Mouse (Mus musculus): ENCODE measurements around the gene Susd1. TPM values are rescaled to one million over a fixed set of nuclear protein-coding genes. Genes with fewer than 3 reads are reported as not detected.

Susd1 gene
- total and polyA plus RNA-seq, 3 experiments: 1.5 to 2.3 (median 1.6) TPM

- TF ChIP-seq CTCF (IDR thresholded peaks at IDR 0.05): no peak
- no peak for TF ChIP-seq POLR2A (IDR thresholded peaks at IDR 0.05; ENCODE audit: insufficient read depth, low read depth, low read length)
- TF ChIP-seq EP300 (IDR thresholded peaks at IDR 0.05; ENCODE audit: insufficient read depth, low read depth, low read length): no peak
- Histone ChIP-seq H3K4me3 (no peak overlapping the region), H3K9ac (ENCODE audit: low read depth, low read length) (no peak overlapping the region), H3K4me1 (ENCODE audit: control insufficient read depth, insufficient read depth, low read length) (peaks cover 16% of the 10 kb centered on the region), H3K79me2 (replicated peaks; ENCODE audit: control insufficient read depth, insufficient read depth, low read length) (no peaks in the 10 kb centered on the region), H3K36me3 (ENCODE audit: control insufficient read depth, insufficient read depth, low read length) (no peaks in the 10 kb centered on the region; the same call in none of the 2 replicates), H3K27me3 (ENCODE audit: control insufficient read depth, insufficient read depth, low read length) (no peaks in the 10 kb centered on the region), H3K27ac (no peak overlapping the region)
- DNase-seq: no peak
- 81% methylated on average over 7 of the region's 7 CpGs for WGBS
- intact Hi-C loops (cut with DNase I): no loop called here
Measured at GRCm38 (mm10) chr4:59328821-59329220, 109.6 kb downstream of the Susd1 start.

GRCm38 (mm10) chr4:59327986-59328385, 110.4 kb downstream of the Susd1 start:
- Histone ChIP-seq H3K4me1 (ENCODE audit: control insufficient read depth, insufficient read depth, low read length) (peaks cover 18% of the 10 kb centered on the region), H3K79me2 (replicated peaks; ENCODE audit: control insufficient read depth, insufficient read depth, low read length) (no peaks in the 10 kb centered on the region), H3K36me3 (ENCODE audit: control insufficient read depth, insufficient read depth, low read length) (no peaks in the 10 kb centered on the region; the same call in none of the 2 replicates), H3K27me3 (ENCODE audit: control insufficient read depth, insufficient read depth, low read length) (no peaks in the 10 kb centered on the region), H3K27ac (no peak overlapping the region), H3K9ac (ENCODE audit: low read depth, low read length) (no peak overlapping the region), H3K4me3 (no peak overlapping the region)
- TF ChIP-seq EP300 (IDR thresholded peaks at IDR 0.05; ENCODE audit: insufficient read depth, low read depth, low read length) (no peak), POLR2A (IDR thresholded peaks at IDR 0.05; ENCODE audit: insufficient read depth, low read depth, low read length) (no peak), CTCF (IDR thresholded peaks at IDR 0.05) (no peak)
- DNase-seq: no peak
- WGBS: 98% methylated on average over 5 of the region's 5 CpGs
- intact Hi-C loops (cut with DNase I): no loop called here

GRCm38 (mm10) chr4:59326031-59326760, 112.2 kb downstream of the Susd1 start:
- no peak for DNase-seq
- H3K27ac ChIP-seq: no peak overlapping the region
- H3K36me3 ChIP-seq (ENCODE audit: control insufficient read depth, insufficient read depth, low read length): no peaks in the 10 kb centered on the region
- H3K27me3 ChIP-seq (ENCODE audit: control insufficient read depth, insufficient read depth, low read length): no peaks in the 10 kb centered on the region
- H3K9ac ChIP-seq (ENCODE audit: low read depth, low read length): no peak overlapping the region
- no peaks in the 10 kb centered on the region for H3K79me2 ChIP-seq (replicated peaks; ENCODE audit: control insufficient read depth, insufficient read depth, low read length)
- H3K4me1 ChIP-seq (ENCODE audit: control insufficient read depth, insufficient read depth, low read length): peaks cover 14% of the 10 kb centered on the region
- 79% methylated on average over 6 of the region's 6 CpGs for WGBS
- no peak overlapping the region for H3K4me3 ChIP-seq
- TF ChIP-seq EP300 (IDR thresholded peaks at IDR 0.05; ENCODE audit: insufficient read depth, low read depth, low read length): no peak
- no peak for TF ChIP-seq CTCF (IDR thresholded peaks at IDR 0.05)
- no peak for TF ChIP-seq POLR2A (IDR thresholded peaks at IDR 0.05; ENCODE audit: insufficient read depth, low read depth, low read length)
- intact Hi-C loops (cut with DNase I): no loop called here

- no peak overlapping the region for H3K4me3 ChIP-seq
- no peaks in the 10 kb centered on the region for H3K79me2 ChIP-seq (replicated peaks; ENCODE audit: control insufficient read depth, insufficient read depth, low read length)
- H3K27ac ChIP-seq: no peak overlapping the region
- peaks cover 6% of the 10 kb centered on the region for H3K4me1 ChIP-seq (ENCODE audit: control insufficient read depth, insufficient read depth, low read length)
- no peaks in the 10 kb centered on the region for H3K36me3 ChIP-seq (ENCODE audit: control insufficient read depth, insufficient read depth, low read length)
- intact Hi-C loops (cut with DNase I): no loop called here
- no peak for TF ChIP-seq CTCF (IDR thresholded peaks at IDR 0.05)
- no peak for TF ChIP-seq POLR2A (IDR thresholded peaks at IDR 0.05; ENCODE audit: insufficient read depth, low read depth, low read length)
- TF ChIP-seq EP300 (IDR thresholded peaks at IDR 0.05; ENCODE audit: insufficient read depth, low read depth, low read length): no peak
- 85% methylated on average over 5 of the region's 5 CpGs for WGBS
- DNase-seq: no peak
- H3K27me3 ChIP-seq (ENCODE audit: control insufficient read depth, insufficient read depth, low read length): no peaks in the 10 kb centered on the region
- H3K9ac ChIP-seq (ENCODE audit: low read depth, low read length): no peak overlapping the region
Measured at GRCm38 (mm10) chr4:59324317-59324716, 114.1 kb downstream of the Susd1 start.

- no peaks in the 10 kb centered on the region for H3K79me2 ChIP-seq (replicated peaks; ENCODE audit: control insufficient read depth, insufficient read depth, low read length)
- TF ChIP-seq EP300 (IDR thresholded peaks at IDR 0.05; ENCODE audit: insufficient read depth, low read depth, low read length): no peak
- no peak for TF ChIP-seq POLR2A (IDR thresholded peaks at IDR 0.05; ENCODE audit: insufficient read depth, low read depth, low read length)
- no peak for TF ChIP-seq CTCF (IDR thresholded peaks at IDR 0.05)
- H3K4me1 ChIP-seq (ENCODE audit: control insufficient read depth, insufficient read depth, low read length): peaks cover 4% of the 10 kb centered on the region; the same call in 1 of the 2 replicates
- H3K36me3 ChIP-seq (ENCODE audit: control insufficient read depth, insufficient read depth, low read length): no peaks in the 10 kb centered on the region
- no peak overlapping the region for H3K4me3 ChIP-seq
- intact Hi-C loops (cut with DNase I): no loop called here
- H3K27ac ChIP-seq: no peak overlapping the region
- DNase-seq: no peak
- no peak overlapping the region for H3K9ac ChIP-seq (ENCODE audit: low read depth, low read length)
- 23% methylated on average over 7 of the region's 7 CpGs for WGBS
- no peaks in the 10 kb centered on the region for H3K27me3 ChIP-seq (ENCODE audit: control insufficient read depth, insufficient read depth, low read length)
Measured at GRCm38 (mm10) chr4:59323231-59323651, 115.2 kb downstream of the Susd1 start.

GRCm38 (mm10) chr4:59322733-59323132, 115.7 kb downstream of the Susd1 start:
- WGBS: 76% methylated on average over 3 of the region's 3 CpGs
- peak in 1 of 2 experiments; percentile 1 for DNase-seq
- Histone ChIP-seq H3K27ac (no peak overlapping the region), H3K4me1 (ENCODE audit: control insufficient read depth, insufficient read depth, low read length) (peaks cover 4% of the 10 kb centered on the region; the same call in 1 of the 2 replicates), H3K4me3 (no peak overlapping the region), H3K36me3 (ENCODE audit: control insufficient read depth, insufficient read depth, low read length) (no peaks in the 10 kb centered on the region), H3K79me2 (replicated peaks; ENCODE audit: control insufficient read depth, insufficient read depth, low read length) (no peaks in the 10 kb centered on the region), H3K27me3 (ENCODE audit: control insufficient read depth, insufficient read depth, low read length) (no peaks in the 10 kb centered on the region), H3K9ac (ENCODE audit: low read depth, low read length) (no peak overlapping the region)
- intact Hi-C loops (cut with DNase I): no loop called here
- no peak for TF ChIP-seq POLR2A (IDR thresholded peaks at IDR 0.05; ENCODE audit: insufficient read depth, low read depth, low read length)
